Mouse (Mus musculus): ENCODE results near the gene Cln3.

DNA sequence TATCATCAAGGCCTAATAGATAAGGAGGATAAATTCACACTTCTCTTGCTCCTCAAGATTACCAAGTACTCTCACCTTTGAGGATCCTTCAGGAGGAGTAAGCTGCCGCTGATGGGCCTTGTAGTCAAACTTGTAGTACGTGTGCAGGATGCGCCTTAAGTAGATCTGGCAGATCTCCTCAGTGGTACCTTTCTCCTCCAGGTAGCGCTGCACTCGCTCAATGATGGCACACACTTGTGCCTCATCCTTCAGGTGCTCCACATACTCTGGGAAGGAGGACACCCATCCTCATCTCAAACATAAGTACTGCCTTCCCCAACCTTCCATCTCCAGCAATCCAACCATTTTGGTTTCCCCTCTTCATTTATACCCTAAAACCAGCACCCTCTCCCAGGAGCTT lies 29.0 kb downstream of the Cln3 start:
- TF ChIP-seq CTCF (IDR thresholded peaks at IDR 0.05; ENCODE audit: control insufficient read depth, insufficient read depth, low read length) = no peak
- TF ChIP-seq POLR2A (IDR thresholded peaks at IDR 0.05; ENCODE audit: borderline replicate concordance, control insufficient read depth, low read depth, low read length) = no peak
